Mouse (Mus musculus): Measurements from ENCODE around the gene Pik3c2b. TPM values are rescaled to one million over a fixed set of nuclear protein-coding genes. Genes with fewer than 3 reads are reported as not detected.
"Not testable (repeated sequence)": the region's sequence is repeated elsewhere in the genome, so short reads cannot be mapped to it uniquely, and the experiment has no call there.

Pik3c2b gene
- polyA plus RNA-seq, 1 experiment from 2014 or later = 11.1 TPM

GRCm38 (mm10) chr1:133034682-133035081 is 10.8 kb upstream of the Pik3c2b start:
- ATAC-seq (ENCODE audit: low FRiP score); H3K27me3 ChIP-seq (replicated peaks); H3K27ac ChIP-seq (replicated peaks); H3K4me3 ChIP-seq (replicated peaks); H3K9ac ChIP-seq (replicated peaks); H3K36me3 ChIP-seq; H3K9me3 ChIP-seq (replicated peaks); H3K4me2 ChIP-seq: not testable (repeated sequence)
- 67% methylated on average over 7 of the region's 7 CpGs for WGBS
- peaks cover 15% of the 10 kb centered on the region for H3K4me1 ChIP-seq

GRCm38 (mm10) chr1:133039505-133039949 is 5.9 kb upstream of the Pik3c2b start:
- no peak overlapping the region for H3K9ac ChIP-seq (replicated peaks)
- WGBS = 3% methylated on average over 4 of the region's 4 CpGs

GRCm38 (mm10) chr1:133045861-133046440 is 484 bp downstream of the Pik3c2b start:
- no peaks in the 10 kb centered on the region for H3K27me3 ChIP-seq (replicated peaks)
- WGBS = under 1% methylated on average over 71 of the region's 71 CpGs
- ATAC-seq (ENCODE audit: low FRiP score) = peak; percentile 88

More at GRCm38 (mm10) chr1:133039505-133039949, 5.9 kb upstream of the Pik3c2b start:
- Histone ChIP-seq H3K27ac (replicated peaks) (no peak overlapping the region), H3K4me1 (peaks cover 3% of the 10 kb centered on the region; the same call in 1 of the 2 replicates), H3K27me3 (replicated peaks) (no peaks in the 10 kb centered on the region), H3K4me2 (peak overlapping the region; percentile 33; the same call in 1 of the 2 replicates), H3K36me3 (no peaks in the 10 kb centered on the region), H3K4me3 (replicated peaks) (no peak overlapping the region), H3K9me3 (replicated peaks) (no peaks in the 10 kb centered on the region)
- peak; percentile 69; the same call in 1 of the 2 replicates for ATAC-seq (ENCODE audit: low FRiP score)

GRCm38 (mm10) chr1:133046441-133046931 is 1.0 kb downstream of the Pik3c2b start:
- no peaks in the 10 kb centered on the region for H3K27me3 ChIP-seq (replicated peaks)
- peak overlapping the region; percentile 96 for H3K27ac ChIP-seq (replicated peaks)
- no peaks in the 10 kb centered on the region for H3K9me3 ChIP-seq (replicated peaks)
- no peaks in the 10 kb centered on the region for H3K36me3 ChIP-seq
- 0% methylated on average over 40 of the region's 40 CpGs for WGBS
- peak overlapping the region; percentile 86 for H3K4me3 ChIP-seq (replicated peaks)
- H3K4me2 ChIP-seq = peak overlapping the region; percentile 73
- H3K4me1 ChIP-seq = peaks cover 42% of the 10 kb centered on the region
- peak overlapping the region; percentile 96 for H3K9ac ChIP-seq (replicated peaks)
- peak; percentile 74 for ATAC-seq (ENCODE audit: low FRiP score)

More at GRCm38 (mm10) chr1:133045861-133046440, 484 bp downstream of the Pik3c2b start:
- peak overlapping the region; percentile 96 for H3K27ac ChIP-seq (replicated peaks)
- H3K36me3 ChIP-seq = no peaks in the 10 kb centered on the region
- H3K4me3 ChIP-seq (replicated peaks) = peak overlapping the region; percentile 86
- H3K9me3 ChIP-seq (replicated peaks) = no peaks in the 10 kb centered on the region
- H3K4me2 ChIP-seq = peak overlapping the region; percentile 73
- peak overlapping the region; percentile 96 for H3K9ac ChIP-seq (replicated peaks)
- H3K4me1 ChIP-seq = peaks cover 42% of the 10 kb centered on the region

- H3K36me3 ChIP-seq = no peaks in the 10 kb centered on the region
- H3K9me3 ChIP-seq (replicated peaks) = no peaks in the 10 kb centered on the region
- no peak for ATAC-seq (ENCODE audit: low FRiP score)
- 22% methylated on average over 8 of the region's 8 CpGs for WGBS
- peaks cover 49% of the 10 kb centered on the region for H3K4me1 ChIP-seq
- peak overlapping the region; percentile 96 for H3K27ac ChIP-seq (replicated peaks)
- H3K27me3 ChIP-seq (replicated peaks) = no peaks in the 10 kb centered on the region
- peak overlapping the region; percentile 73 for H3K4me2 ChIP-seq
- H3K4me3 ChIP-seq (replicated peaks) = peak overlapping the region; percentile 86
- peak overlapping the region; percentile 96 for H3K9ac ChIP-seq (replicated peaks)
Observed at GRCm38 (mm10) chr1:133047575-133047974, 2.1 kb downstream of the Pik3c2b start.

GRCm38 (mm10) chr1:133048690-133049089 is 3.2 kb downstream of the Pik3c2b start:
- H3K9me3 ChIP-seq (replicated peaks) = no peaks in the 10 kb centered on the region
- H3K4me2 ChIP-seq = peak overlapping the region; percentile 73
- H3K27ac ChIP-seq (replicated peaks) = no peak overlapping the region
- ATAC-seq (ENCODE audit: low FRiP score) = no peak
- peaks cover 54% of the 10 kb centered on the region for H3K4me1 ChIP-seq
- H3K36me3 ChIP-seq = no peaks in the 10 kb centered on the region
- no peak overlapping the region for H3K9ac ChIP-seq (replicated peaks)
- H3K27me3 ChIP-seq (replicated peaks) = no peaks in the 10 kb centered on the region
- 18% methylated on average over 2 of the region's 2 CpGs for WGBS
- no peak overlapping the region for H3K4me3 ChIP-seq (replicated peaks)

- ATAC-seq (ENCODE audit: low FRiP score) = no peak
- peaks cover 54% of the 10 kb centered on the region for H3K4me1 ChIP-seq
- no peak overlapping the region for H3K4me3 ChIP-seq (replicated peaks)
- no peaks in the 10 kb centered on the region for H3K9me3 ChIP-seq (replicated peaks)
- H3K27me3 ChIP-seq (replicated peaks) = no peaks in the 10 kb centered on the region
- H3K9ac ChIP-seq (replicated peaks) = no peak overlapping the region
- H3K4me2 ChIP-seq = no peak overlapping the region
- 18% methylated on average over 11 of the region's 11 CpGs for WGBS
- no peaks in the 10 kb centered on the region for H3K36me3 ChIP-seq
- no peak overlapping the region for H3K27ac ChIP-seq (replicated peaks)
Observed at GRCm38 (mm10) chr1:133050001-133050431, 4.5 kb downstream of the Pik3c2b start.

- no peak for ATAC-seq (ENCODE audit: low FRiP score)
- Histone ChIP-seq H3K27me3 (replicated peaks) (no peaks in the 10 kb centered on the region), H3K27ac (replicated peaks) (no peak overlapping the region), H3K36me3 (no peaks in the 10 kb centered on the region), H3K9ac (replicated peaks) (no peak overlapping the region), H3K9me3 (replicated peaks) (no peaks in the 10 kb centered on the region), H3K4me2 (no peak overlapping the region), H3K4me3 (replicated peaks) (no peak overlapping the region), H3K4me1 (peaks cover 49% of the 10 kb centered on the region)
- WGBS = 100% methylated on average over 2 of the region's 2 CpGs
Observed at GRCm38 (mm10) chr1:133051829-133052228, 6.4 kb downstream of the Pik3c2b start.

- Histone ChIP-seq H3K4me1 (peaks cover 48% of the 10 kb centered on the region), H3K36me3 (no peaks in the 10 kb centered on the region), H3K27ac (replicated peaks) (no peak overlapping the region), H3K4me3 (replicated peaks) (no peak overlapping the region), H3K27me3 (replicated peaks) (no peaks in the 10 kb centered on the region), H3K9me3 (replicated peaks) (no peaks in the 10 kb centered on the region), H3K4me2 (no peak overlapping the region), H3K9ac (replicated peaks) (no peak overlapping the region)
- 53% methylated on average over 5 of the region's 5 CpGs for WGBS
- ATAC-seq (ENCODE audit: low FRiP score) = no peak
Observed at GRCm38 (mm10) chr1:133053034-133053433, 7.6 kb downstream of the Pik3c2b start.

- 75% methylated on average over 8 of the region's 8 CpGs for WGBS
- peaks cover 40% of the 10 kb centered on the region for H3K4me1 ChIP-seq
- H3K4me2 ChIP-seq = no peak overlapping the region
- no peak overlapping the region for H3K4me3 ChIP-seq (replicated peaks)
- no peak overlapping the region for H3K27ac ChIP-seq (replicated peaks)
- H3K36me3 ChIP-seq = no peaks in the 10 kb centered on the region
- no peak overlapping the region for H3K9ac ChIP-seq (replicated peaks)
- no peak for ATAC-seq (ENCODE audit: low FRiP score)
- H3K9me3 ChIP-seq (replicated peaks) = no peaks in the 10 kb centered on the region
- H3K27me3 ChIP-seq (replicated peaks) = no peaks in the 10 kb centered on the region
Observed at GRCm38 (mm10) chr1:133054326-133054725, 8.9 kb downstream of the Pik3c2b start.

- WGBS = 55% methylated on average over 7 of the region's 7 CpGs
- Histone ChIP-seq H3K4me2 (no peak overlapping the region), H3K9ac (replicated peaks) (no peak overlapping the region), H3K27me3 (replicated peaks) (no peaks in the 10 kb centered on the region), H3K36me3 (no peaks in the 10 kb centered on the region), H3K4me1 (peaks cover 24% of the 10 kb centered on the region), H3K9me3 (replicated peaks) (no peaks in the 10 kb centered on the region), H3K27ac (replicated peaks) (peak overlapping the region; percentile 45), H3K4me3 (replicated peaks) (no peak overlapping the region)
- ATAC-seq (ENCODE audit: low FRiP score) = 0 out of 2 replicates have a peak, but pooled peaks have one; percentile 30
Observed at GRCm38 (mm10) chr1:133057345-133058034, 12.0 kb downstream of the Pik3c2b start.

- Histone ChIP-seq H3K27ac (replicated peaks) (no peak overlapping the region), H3K9me3 (replicated peaks) (no peaks in the 10 kb centered on the region), H3K36me3 (peaks cover 11% of the 10 kb centered on the region; the same call in 1 of the 2 replicates), H3K4me1 (peaks cover 15% of the 10 kb centered on the region), H3K4me2 (no peak overlapping the region), H3K9ac (replicated peaks) (no peak overlapping the region), H3K27me3 (replicated peaks) (no peaks in the 10 kb centered on the region), H3K4me3 (replicated peaks) (no peak overlapping the region)
- 56% methylated on average over 2 of the region's 2 CpGs for WGBS
- ATAC-seq (ENCODE audit: low FRiP score) = no peak
Observed at GRCm38 (mm10) chr1:133059592-133059991, 14.1 kb downstream of the Pik3c2b start.

All from neural tube, embryonic 15.5 days (tissue).